Mouse (Mus musculus) small intestine, adult 2 months (tissue): Measurements from ENCODE around the gene Ywhah. TPM values are rescaled to one million over a fixed set of nuclear protein-coding genes. Genes with fewer than 3 reads are reported as not detected.

Source experiments
- H3K27ac ChIP-seq: fragments of 200-500 bp; 2 replicates; pipeline ENCODE4 v1.5.1; 2012; ENCODE audit warnings: low read depth, low read length, control low read depth, inconsistent platforms; ENCODE audit not compliant: insufficient read depth
- H3K27me3 ChIP-seq: fragments of 200-500 bp; 2 replicates; pipeline ENCODE4 v1.6.1; 2012; ENCODE audit warnings: mild to moderate bottlenecking, moderate library complexity, low read length, inconsistent platforms; ENCODE audit not compliant: control insufficient read depth, insufficient read depth
- H3K36me3 ChIP-seq: fragments of 200-500 bp; 2 replicates; pipeline ENCODE4 v1.6.1; 2012; ENCODE audit warnings: mild to moderate bottlenecking, low read length, control low read depth, inconsistent platforms; ENCODE audit not compliant: control insufficient read depth, insufficient read depth
- H3K4me1 ChIP-seq: fragments of 200-500 bp; 2 replicates; pipeline ENCODE4 v1.6.1; 2012; ENCODE audit warnings: low read length, inconsistent platforms, mixed read lengths; ENCODE audit not compliant: control insufficient read depth, insufficient read depth, insufficient read length
- H3K4me3 ChIP-seq: fragments of 200-500 bp; 2 replicates; pipeline ENCODE4 v1.5.1; 2012; ENCODE audit warnings: low read depth, mild to moderate bottlenecking, control low read depth, inconsistent platforms, low read length, moderate library complexity
- CTCF ChIP-seq: fragments of 200-500 bp; IDR thresholded peaks from 2 replicates; pipeline ENCODE4 v1.5.1; 2012; ENCODE audit warnings: low read depth, mild to moderate bottlenecking, control low read depth, inconsistent platforms, low read length, moderate library complexity, mixed read lengths; ENCODE audit not compliant: insufficient replicate concordance, insufficient read length; ENCODE audit errors: extremely low read depth
- POLR2A ChIP-seq: fragments of 200-500 bp; IDR thresholded peaks from 2 replicates; pipeline ENCODE4 v1.6.1; 2012; ENCODE audit warnings: low read depth, mild to moderate bottlenecking, control low read depth, inconsistent platforms, low read length, moderate library complexity
- WGBS: fragments of 180-500 bp; shearing (Covaris S2); methylation state at CpG from one replicate; pipeline ENCODE4 v1.1.7; 2018; 5-methylcytosine and 5-hydroxymethylcytosine counted together
- polyA plus RNA-seq: library from polyadenylated mRNA; depleted of rRNA; stranded (reverse); fragments of >200 nt; gene quantifications from 2 replicates; pipeline ENCODE4 v1.2.3, GENCODE M21; 2012

Gene Ywhah
- polyA plus RNA-seq, 1 experiment: 188 TPM

GRCm38 (mm10) chr5:32994471-32994870 lies 24.1 kb upstream of the Ywhah start:
- H3K36me3 ChIP-seq: no peaks in the 10 kb centered on the region; the same call in 1 of the 2 replicates
- no peaks in the 10 kb centered on the region for H3K27me3 ChIP-seq
- 61% methylated on average over 2 of the region's 2 CpGs for WGBS
- peaks cover 7% of the 10 kb centered on the region for H3K4me1 ChIP-seq
- H3K4me3 ChIP-seq: no peak overlapping the region
- H3K27ac ChIP-seq: no peak overlapping the region
- TF ChIP-seq POLR2A (no peak), CTCF (no peak)

GRCm38 (mm10) chr5:32995756-32996155 lies 22.9 kb upstream of the Ywhah start:
- Histone ChIP-seq H3K27ac (no peak overlapping the region), H3K4me1 (peaks cover 7% of the 10 kb centered on the region), H3K36me3 (no peaks in the 10 kb centered on the region; the same call in 1 of the 2 replicates), H3K4me3 (no peak overlapping the region), H3K27me3 (no peaks in the 10 kb centered on the region)
- WGBS: 38% methylated on average over 4 of the region's 4 CpGs
- no peak for TF ChIP-seq POLR2A

- H3K36me3 ChIP-seq: no peaks in the 10 kb centered on the region
- TF ChIP-seq POLR2A (no peak), CTCF (no peak)
- H3K27ac ChIP-seq: no peak overlapping the region
- no peaks in the 10 kb centered on the region for H3K27me3 ChIP-seq
- no peak overlapping the region for H3K4me3 ChIP-seq
- H3K4me1 ChIP-seq: peaks cover 7% of the 10 kb centered on the region
- WGBS: 91% methylated on average over 1 of the region's 1 CpGs
Measured at GRCm38 (mm10) chr5:32996560-32996959, 22.1 kb upstream of the Ywhah start.

GRCm38 (mm10) chr5:32997686-32998085 lies 20.9 kb upstream of the Ywhah start:
- no peak overlapping the region for H3K27ac ChIP-seq
- TF ChIP-seq CTCF (no peak), POLR2A (no peak)
- H3K4me1 ChIP-seq: peaks cover 7% of the 10 kb centered on the region
- no peaks in the 10 kb centered on the region for H3K27me3 ChIP-seq
- WGBS: 34% methylated on average over 4 of the region's 4 CpGs
- no peak overlapping the region for H3K4me3 ChIP-seq
- no peaks in the 10 kb centered on the region for H3K36me3 ChIP-seq

- Histone ChIP-seq H3K27me3 (no peaks in the 10 kb centered on the region), H3K4me3 (no peak overlapping the region), H3K36me3 (no peaks in the 10 kb centered on the region), H3K4me1 (peaks cover 7% of the 10 kb centered on the region), H3K27ac (no peak overlapping the region)
- no peak for TF ChIP-seq CTCF
- TF ChIP-seq POLR2A: no peak
- 26% methylated on average over 4 of the region's 4 CpGs for WGBS
Measured at GRCm38 (mm10) chr5:32998783-32999182, 19.8 kb upstream of the Ywhah start.

GRCm38 (mm10) chr5:33001111-33001510 lies 17.5 kb upstream of the Ywhah start:
- H3K27ac ChIP-seq: no peak overlapping the region
- H3K36me3 ChIP-seq: no peaks in the 10 kb centered on the region
- H3K4me3 ChIP-seq: no peak overlapping the region
- 84% methylated on average over 5 of the region's 5 CpGs for WGBS
- H3K27me3 ChIP-seq: no peaks in the 10 kb centered on the region
- peaks cover 7% of the 10 kb centered on the region for H3K4me1 ChIP-seq
- TF ChIP-seq CTCF (no peak), POLR2A (no peak)

- Histone ChIP-seq H3K27ac (no peak overlapping the region), H3K4me3 (no peak overlapping the region), H3K27me3 (no peaks in the 10 kb centered on the region), H3K4me1 (peaks cover 5% of the 10 kb centered on the region; the same call in 1 of the 2 replicates), H3K36me3 (no peaks in the 10 kb centered on the region)
- WGBS: 78% methylated on average over 5 of the region's 5 CpGs
- TF ChIP-seq CTCF (no peak), POLR2A (no peak)
Measured at GRCm38 (mm10) chr5:33002781-33003180, 15.8 kb upstream of the Ywhah start.

GRCm38 (mm10) chr5:33003500-33003899 lies 15.1 kb upstream of the Ywhah start:
- no peaks in the 10 kb centered on the region for H3K36me3 ChIP-seq
- 70% methylated on average over 6 of the region's 6 CpGs for WGBS
- H3K27ac ChIP-seq: no peak overlapping the region
- TF ChIP-seq CTCF (no peak), POLR2A (no peak)
- H3K4me3 ChIP-seq: no peak overlapping the region
- peaks cover 1% of the 10 kb centered on the region; the same call in 1 of the 2 replicates for H3K4me1 ChIP-seq
- H3K27me3 ChIP-seq: no peaks in the 10 kb centered on the region
